Mouse (Mus musculus): Measurements from ENCODE around the gene Sema4b.

The Sema4b gene

DNA sequence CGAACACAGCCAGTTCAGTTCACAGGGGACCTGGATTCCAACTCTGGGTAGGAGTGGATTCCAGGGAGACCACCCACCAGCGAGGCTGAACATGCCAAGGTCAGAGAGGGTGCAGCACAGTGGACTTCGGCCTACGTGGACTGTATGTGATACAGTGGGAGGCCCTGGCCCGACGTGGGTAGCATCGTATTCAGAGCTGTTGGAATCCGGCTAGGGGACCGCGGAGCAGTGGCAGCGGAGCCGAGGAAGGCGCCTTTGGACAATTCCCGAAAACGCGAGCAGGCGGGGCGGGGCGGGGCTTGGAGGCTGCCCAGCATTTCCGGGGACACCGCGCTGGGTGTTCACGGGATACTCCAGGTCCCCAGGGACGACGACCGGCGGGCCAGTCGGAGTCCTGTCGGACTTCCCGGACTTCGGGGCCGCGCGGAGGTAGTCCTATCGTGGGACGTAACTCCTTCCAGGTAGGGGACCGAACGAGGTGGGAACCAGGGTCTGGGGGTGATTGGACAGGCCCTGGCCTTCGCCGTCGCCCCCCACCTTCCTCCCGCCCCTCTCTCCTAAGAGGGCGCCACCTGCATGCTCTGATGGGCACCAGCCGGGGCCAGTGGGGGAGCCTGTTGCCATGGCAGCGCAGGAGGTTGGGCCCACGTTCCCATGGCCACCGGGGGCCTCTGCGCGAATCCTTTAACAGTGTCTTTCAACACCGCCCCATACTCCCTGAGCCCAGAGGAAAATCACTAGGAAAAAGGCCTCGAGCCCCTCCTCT is at the start of gene Sema4b:
TSS of gene Sema4b (plus strand) at position 311 of the 766 bp plus-strand sequence.
- peak; percentile 91 for DNase-seq

- no peak for DNase-seq
These were observed 48.3 kb upstream of the Sema4b start for GRCm38 (mm10) chr7:80138375-80138774.

DNA sequence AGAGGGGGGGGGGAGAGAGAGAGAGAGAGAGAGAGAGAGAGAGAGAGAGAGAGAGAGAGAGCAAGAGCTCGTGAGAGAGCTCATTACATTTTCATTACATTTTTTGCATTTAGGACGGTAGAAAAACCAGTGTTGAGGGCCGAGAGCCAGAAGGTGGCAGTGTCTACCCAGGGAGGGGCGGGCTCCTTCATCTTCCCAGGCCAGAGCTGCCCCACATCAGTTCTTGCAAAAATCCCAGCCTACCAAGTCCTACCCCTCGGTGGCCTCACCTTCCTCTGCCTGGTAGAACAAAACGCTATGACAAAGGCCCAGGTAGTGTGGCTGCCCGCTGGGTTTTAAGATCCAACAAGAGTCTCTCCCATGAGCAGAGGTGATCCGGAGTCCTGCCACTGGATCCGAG is 45.8 kb upstream of the Sema4b start:
- peak; percentile 73 for DNase-seq

DNA sequence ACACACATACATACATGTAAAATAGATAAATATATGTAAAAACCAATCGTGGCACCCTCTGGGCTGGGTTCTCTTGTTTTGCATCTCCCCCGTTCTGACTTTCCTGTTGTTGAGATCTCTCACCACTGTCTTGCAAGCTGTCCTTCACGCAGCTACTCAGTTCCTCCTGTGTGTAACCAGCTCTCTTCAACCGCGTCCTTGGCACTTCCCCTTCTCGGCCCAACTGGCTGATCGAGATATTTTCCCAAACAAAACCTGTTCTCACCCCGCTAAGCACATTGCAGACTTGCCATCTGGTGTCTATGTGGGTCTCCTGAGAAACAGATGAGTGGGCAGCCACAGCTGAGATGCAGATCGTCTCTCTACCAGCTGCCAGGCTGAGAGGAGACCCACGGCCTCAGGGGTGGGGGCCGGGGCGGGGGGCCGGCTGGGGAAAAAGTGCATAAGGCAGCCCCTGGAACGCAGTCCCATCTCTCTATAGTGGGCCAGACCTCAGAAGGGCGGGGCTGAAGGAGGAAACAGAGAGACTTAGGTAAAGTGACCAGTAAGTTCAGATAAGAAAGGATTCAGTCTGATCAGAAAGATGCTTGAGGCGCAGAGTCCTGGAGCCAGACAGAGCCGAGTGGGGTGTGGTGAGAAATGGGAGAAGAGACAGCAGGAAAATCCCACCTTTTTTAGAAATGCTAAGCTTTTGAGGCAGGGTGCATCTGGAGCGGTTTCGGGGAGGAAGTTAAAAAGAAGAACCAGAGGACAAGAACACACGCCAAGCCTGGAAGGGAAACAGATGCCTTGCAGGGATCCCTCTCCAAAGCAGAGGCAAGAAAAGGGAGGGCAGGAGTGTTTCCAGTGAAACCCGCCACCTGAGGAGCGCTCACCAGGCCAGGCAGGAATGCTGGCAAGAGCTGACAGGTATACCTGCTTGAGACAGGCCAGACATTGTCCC is 43.0 kb upstream of the Sema4b start:
- DNase-seq: peak; percentile 24

- DNase-seq: no peak
These were observed 41.9 kb upstream of the Sema4b start for GRCm38 (mm10) chr7:80144695-80145094.

DNA sequence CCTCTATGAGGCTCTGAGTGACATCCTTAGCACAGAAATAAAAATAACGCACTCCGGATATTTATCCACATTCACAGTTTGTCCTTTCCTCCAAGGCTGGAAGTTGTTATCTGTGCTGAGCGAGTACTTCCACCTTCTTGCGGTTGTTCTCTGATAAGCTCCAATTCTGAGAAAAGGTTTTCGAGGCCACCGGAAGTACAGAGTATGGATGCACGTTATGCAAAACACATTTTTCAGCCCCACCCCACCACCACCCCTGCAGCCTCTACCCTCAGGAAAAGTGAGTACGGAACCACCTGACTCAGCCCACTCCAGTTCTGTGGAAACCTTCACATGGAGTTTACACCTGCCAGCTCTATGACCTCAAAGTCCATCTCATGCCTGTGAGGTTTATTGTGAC is 40.6 kb upstream of the Sema4b start:
- DNase-seq: no peak

GRCm38 (mm10) chr7:80149356-80149755 is 37.3 kb upstream of the Sema4b start:
- peak; percentile 66 for DNase-seq

- no peak for DNase-seq
These were observed 34.5 kb upstream of the Sema4b start for GRCm38 (mm10) chr7:80152152-80152551.

GRCm38 (mm10) chr7:80152756-80153155 is 33.9 kb upstream of the Sema4b start:
- no peak for DNase-seq

- DNase-seq: no peak
These were observed 32.0 kb upstream of the Sema4b start for GRCm38 (mm10) chr7:80154689-80155088.

- DNase-seq: peak; percentile 27
These were observed 29.9 kb upstream of the Sema4b start for GRCm38 (mm10) chr7:80156711-80157227.

DNA sequence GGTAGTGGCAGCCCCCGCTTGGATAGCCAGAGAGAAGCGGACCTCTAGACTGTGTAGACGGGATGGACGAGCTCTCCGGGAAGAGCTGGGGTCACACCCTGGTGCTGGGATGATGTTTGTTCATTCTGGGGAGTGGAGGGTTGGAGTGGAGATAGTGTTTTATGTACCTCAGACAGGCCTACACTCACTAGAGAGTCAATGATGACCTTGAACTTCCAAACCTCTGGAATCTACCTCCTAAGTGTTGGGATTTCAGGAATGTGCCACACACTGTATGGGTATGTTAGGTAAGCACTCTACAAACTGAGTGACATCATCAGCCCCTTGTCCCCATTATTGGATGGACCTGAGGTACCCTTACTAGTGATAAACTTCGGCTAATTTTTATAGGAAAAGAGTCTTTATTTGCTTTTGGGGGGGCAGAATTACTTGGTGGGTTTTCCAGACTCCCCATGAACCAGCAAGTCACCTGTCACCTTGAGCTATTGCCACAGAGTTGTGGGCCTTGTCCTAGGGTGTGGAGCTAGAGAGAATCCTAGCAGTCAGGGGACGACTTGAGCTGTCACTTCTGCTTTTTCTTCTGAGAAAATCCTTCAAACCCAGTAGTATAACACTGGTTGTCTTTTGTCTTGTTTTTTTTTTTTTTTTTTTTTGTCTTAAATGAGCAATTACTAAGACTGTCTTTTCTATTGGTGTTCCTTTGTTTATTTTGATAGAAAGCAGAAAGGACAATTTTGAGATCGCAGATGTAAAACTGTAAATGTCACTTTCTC is 28.0 kb upstream of the Sema4b start:
- DNase-seq: no peak

DNA sequence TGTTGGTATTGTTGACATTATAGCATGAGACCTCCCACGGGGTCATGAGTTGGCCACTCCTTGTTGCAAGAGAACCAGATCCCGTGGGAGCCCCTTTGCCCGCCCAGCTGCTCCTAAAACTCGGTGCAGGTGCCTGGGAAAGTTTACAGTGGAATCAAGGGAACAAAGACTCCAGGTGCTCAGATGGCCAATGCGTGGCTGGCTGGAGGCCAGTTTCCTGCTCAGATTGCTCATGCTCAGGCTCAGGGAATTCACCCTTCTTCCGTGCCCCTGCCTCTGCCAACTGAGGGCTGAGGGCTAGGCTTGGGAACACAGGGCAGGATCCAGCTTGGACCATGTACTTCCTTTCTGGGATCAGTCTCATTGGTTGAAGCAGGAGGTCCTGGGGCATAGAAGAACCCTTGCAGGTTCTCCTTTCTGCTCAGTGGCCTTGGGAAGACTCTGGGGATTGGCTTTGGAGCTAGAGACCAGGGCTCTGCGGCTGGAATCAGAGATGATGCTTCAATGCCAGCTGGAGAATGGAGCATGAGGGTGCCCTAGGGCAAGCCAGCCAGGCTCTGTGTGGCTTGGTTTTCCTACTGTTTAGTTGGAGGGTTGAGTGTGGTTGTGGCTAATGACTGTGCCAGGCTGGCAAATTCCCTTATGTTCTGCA is 26.2 kb upstream of the Sema4b start:
- DNase-seq: no peak

DNA sequence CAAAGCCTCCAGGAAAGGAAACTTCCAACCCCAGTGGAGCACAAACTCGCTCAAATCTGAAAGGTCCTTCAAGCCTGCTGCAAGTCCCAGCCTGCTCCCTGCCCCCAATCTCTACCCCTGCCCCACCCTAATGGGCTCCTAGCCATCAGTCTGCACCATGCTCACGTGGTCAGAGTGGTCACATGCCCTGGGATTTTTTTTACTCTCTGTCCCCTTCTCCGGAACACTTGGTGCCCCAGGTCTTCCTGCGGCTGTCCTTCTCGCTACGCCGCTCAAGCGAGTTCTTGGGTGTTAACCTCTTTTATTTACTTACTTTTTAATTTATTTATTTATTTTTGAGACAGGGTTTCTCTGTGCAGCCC is 25.7 kb upstream of the Sema4b start:
- DNase-seq: no peak

DNA sequence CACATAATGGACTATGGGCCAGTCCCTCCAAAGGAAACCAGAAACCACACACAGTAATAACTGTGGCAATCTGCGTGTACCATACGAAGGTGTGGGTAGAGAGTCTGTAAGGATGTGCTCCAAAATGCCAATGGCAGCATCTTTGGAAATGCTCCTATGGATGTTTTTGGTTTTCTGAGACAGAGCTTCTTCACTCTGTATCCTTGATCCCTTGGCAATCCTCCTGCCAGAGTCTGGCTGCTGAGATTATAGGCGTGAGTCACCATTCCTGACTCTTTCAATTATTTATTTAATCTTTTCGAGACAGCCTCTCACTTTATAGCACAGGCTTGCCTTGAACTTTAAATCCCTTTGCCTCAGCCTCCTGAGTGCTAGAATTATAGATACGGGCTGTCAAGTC is 21.2 kb upstream of the Sema4b start:
- no peak for DNase-seq

DNA sequence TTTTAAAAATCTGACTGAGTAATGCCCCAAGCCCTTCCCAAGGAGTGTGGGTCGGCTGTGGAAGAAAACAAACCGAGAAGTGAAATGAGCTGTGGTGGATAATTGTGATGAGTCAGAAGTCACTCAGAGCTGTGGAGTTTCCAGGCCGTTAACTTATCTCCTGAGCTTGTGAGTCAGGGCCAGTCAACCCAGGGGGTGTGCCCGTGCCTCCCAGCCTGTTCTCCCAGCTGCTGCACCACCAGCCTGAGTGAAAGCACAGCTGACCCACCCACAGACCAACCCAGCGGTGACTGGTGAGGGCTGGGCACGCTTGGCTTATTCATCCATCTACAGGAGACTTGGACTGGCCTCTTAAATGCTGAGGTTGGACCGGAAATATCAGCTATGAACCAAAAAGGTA is 19.9 kb upstream of the Sema4b start:
- no peak for DNase-seq

DNA sequence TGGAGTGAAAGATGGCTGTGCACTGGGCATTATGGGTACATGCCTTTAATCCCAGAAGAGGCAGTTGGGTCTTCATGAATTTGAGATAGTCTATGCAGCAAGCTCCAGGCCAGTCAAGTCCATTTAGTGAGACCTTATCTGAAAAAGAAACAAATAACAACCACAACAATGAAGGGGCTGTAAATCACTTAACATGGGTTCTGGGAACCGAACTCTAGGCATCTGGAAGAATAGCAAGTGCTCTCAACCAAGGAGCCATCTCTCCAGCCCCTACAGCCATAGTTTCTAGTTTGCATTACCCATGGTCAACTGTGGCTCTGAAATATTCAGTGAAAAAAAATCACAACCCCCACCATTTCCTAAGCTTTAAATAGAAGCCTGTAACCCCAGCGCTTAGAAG is 16.8 kb upstream of the Sema4b start:
- no peak for DNase-seq

GRCm38 (mm10) chr7:80171345-80171744 is 15.3 kb upstream of the Sema4b start:
- DNase-seq: peak; percentile 67

DNA sequence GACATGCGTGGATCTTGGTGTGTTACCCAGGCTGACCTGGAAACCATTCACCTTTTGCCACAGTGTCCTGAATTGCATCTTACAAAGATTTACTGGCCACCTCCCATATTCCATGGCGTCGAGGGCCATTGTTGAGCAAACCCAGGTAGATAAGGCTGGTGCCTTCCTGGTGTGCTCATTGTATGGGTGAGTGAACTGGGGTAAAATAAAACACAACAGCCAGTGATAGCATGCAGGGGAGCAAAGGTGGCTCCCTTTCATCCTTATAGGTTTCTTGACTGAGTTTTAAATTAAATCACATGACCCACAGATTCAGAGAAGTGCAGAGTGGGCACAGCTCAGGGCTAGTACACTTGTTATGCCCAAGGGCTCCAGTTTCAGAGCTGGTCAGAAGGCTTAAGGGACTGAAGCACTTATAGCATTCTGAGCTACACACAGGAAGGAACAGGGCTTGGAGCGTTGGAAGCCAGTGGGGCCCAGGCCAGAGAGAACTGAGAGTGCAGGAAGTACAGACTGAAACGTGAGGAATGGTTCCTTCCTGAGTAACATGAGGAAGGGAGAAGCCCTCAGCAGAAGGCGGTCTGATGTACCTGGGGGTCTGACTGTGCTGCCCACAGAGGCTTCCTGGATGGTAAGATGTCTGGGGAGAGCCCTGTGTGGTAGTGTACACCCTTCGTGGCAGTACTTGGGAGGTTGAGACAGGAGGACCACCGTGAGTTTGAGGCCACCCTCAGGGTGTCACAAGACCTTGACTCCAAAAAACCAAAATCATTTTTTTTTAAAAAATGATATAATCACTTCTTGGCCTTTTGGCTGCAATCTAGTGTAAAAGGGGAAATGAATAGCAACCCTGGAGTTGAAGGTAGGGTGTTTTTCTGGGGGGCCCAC is 14.3 kb upstream of the Sema4b start:
- DNase-seq: no peak

- no peak for DNase-seq
These were observed 10.5 kb upstream of the Sema4b start for GRCm38 (mm10) chr7:80176159-80176558.

DNA sequence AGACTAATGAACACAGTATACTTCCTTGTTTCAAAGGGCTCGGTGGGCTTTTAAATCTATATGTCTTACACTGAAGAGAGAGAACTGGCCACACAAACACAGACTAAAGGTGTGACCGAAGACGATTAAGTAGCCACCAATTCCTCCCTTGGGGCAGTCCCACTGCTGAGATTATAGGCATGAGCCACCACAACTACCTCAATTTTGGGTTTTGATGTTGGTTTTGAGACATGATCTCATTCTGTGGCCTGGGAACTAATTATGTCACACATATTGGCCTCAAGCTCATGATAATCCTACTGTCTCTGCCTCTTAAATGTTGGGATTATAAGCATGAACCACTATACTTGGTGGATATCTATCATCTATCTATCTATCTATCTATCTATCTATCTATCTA is 9.2 kb upstream of the Sema4b start:
- no peak for DNase-seq
